Mouse (Mus musculus) brain, embryonic 14.5 days (tissue): ENCODE measurements around the gene Olfr539. TPM values are rescaled to one million over a fixed set of nuclear protein-coding genes. Genes with fewer than 3 reads are reported as not detected.

Experiments used
- DNase-seq: peaks from one replicate; pipeline ENCODE4 v3.0.0-alpha.2; 2011; ENCODE audit warnings: low read depth
- CTCF ChIP-seq: fragments of 200-500 bp; IDR thresholded peaks from 2 replicates; pipeline ENCODE4 v1.5.1; 2012; ENCODE audit warnings: inconsistent platforms, mild to moderate bottlenecking, moderate library complexity, borderline replicate concordance; ENCODE audit not compliant: insufficient read depth, insufficient read length; ENCODE audit errors: extremely low read depth
- POLR2A ChIP-seq: fragments of 200-500 bp; IDR thresholded peaks from 2 replicates; pipeline ENCODE4 v1.6.1; 2012; ENCODE audit warnings: mild to moderate bottlenecking, inconsistent platforms, borderline replicate concordance; ENCODE audit not compliant: poor library complexity, insufficient read depth, insufficient read length, severe bottlenecking; ENCODE audit errors: extremely low read depth
- polyA plus RNA-seq: library from polyadenylated mRNA; depleted of rRNA; stranded (reverse); fragments of >200 nt; gene quantifications from 2 replicates; pipeline ENCODE4 v1.2.3, GENCODE M21; 2012; rRNA removed

Gene Olfr539
- polyA plus RNA-seq, 1 experiment: 0.01 TPM

DNA sequence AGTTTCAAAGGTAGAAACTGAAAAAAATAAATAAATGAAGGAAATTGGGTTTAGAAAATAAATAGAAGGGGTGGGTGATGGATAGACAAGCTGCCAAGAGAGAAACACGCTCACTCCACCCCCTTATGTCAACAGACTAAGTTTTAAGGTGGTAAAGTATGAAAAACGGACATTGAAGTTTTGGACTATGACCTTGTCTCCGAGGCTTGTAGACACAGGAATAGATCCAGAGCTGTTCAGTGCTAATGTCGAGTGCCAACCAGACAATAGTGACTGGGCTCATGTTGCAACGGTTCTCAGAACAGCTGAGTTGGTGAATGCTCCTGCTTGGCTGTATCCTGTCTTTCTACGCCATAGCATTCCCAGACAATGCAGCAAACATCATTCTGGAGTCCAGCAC, 61.4 kb downstream of the Olfr539 start:
- TF ChIP-seq CTCF (no peak), POLR2A (no peak)
- no peak for DNase-seq

DNA sequence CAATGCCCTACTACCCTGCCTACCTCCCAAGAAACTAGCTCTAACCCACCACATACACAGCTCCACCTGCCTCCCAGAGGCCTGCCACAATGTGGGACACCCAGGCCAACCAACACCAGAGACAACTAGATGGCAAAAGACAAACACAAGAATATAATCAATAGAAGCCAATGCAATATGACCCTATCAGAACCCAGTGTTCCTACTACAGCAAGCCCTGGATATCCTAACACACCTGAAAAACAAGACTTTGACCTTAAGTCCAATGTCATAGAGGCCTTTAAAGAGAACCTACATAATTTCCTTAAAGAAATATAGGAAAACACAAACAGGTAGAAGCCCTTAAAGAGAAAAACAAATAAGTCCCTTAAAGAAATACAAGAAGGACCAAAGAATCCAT, 65.8 kb downstream of the Olfr539 start:
- DNase-seq: no peak
- no peak for TF ChIP-seq CTCF

Other genes with a start within 250 kb of the Olfr539 start
- not detected in 2 replicates for gene Olfr532, start 238.3 kb upstream of the Olfr539 start, polyA plus RNA-seq
- not detected in 2 replicates for gene Olfr533, start 196.6 kb upstream of the Olfr539 start, polyA plus RNA-seq
- not detected in 2 replicates for gene Olfr535, start 175.7 kb upstream of the Olfr539 start, polyA plus RNA-seq
- gene Olfr536, start 152.5 kb upstream of the Olfr539 start, polyA plus RNA-seq: not detected in 2 replicates
- not detected in 2 replicates for gene Olfr538, start 92.0 kb upstream of the Olfr539 start, polyA plus RNA-seq
- not detected in 2 replicates for gene Olfr46, start 58.7 kb upstream of the Olfr539 start, polyA plus RNA-seq
- gene Olfr61, start 31.0 kb upstream of the Olfr539 start, polyA plus RNA-seq: not detected in 2 replicates
- gene Olfr53, start 13.5 kb upstream of the Olfr539 start, polyA plus RNA-seq: not detected in 2 replicates
- gene Olfr45, start 22.0 kb downstream of the Olfr539 start, polyA plus RNA-seq: not detected in 2 replicates
- not detected in 2 replicates for gene Olfr541, start 37.3 kb downstream of the Olfr539 start, polyA plus RNA-seq
- not detected in 2 replicates for gene Cyp2e1, start 103.8 kb downstream of the Olfr539 start, polyA plus RNA-seq
- gene Syce1, start 127.9 kb downstream of the Olfr539 start, polyA plus RNA-seq: 0.15 and 0.18 TPM in 2 replicates
- 7.7 and 12.8 TPM in 2 replicates for gene Zfp941, start 162.2 kb downstream of the Olfr539 start, polyA plus RNA-seq
- 0.25 TPM in 1 of 2 replicates, not detected in the other for gene Urah, start 175.1 kb downstream of the Olfr539 start, polyA plus RNA-seq
- gene Scgb1c1, start 185.6 kb downstream of the Olfr539 start, polyA plus RNA-seq: 0.23 TPM in 1 of 2 replicates, not detected in the other
- 0.06 and 0.07 TPM in 2 replicates for gene Odf3, start 187.9 kb downstream of the Olfr539 start, polyA plus RNA-seq
- gene Gm45785, start 196.4 kb downstream of the Olfr539 start, polyA plus RNA-seq: 0.19 and 0.21 TPM in 2 replicates
- 103 and 106 TPM in 2 replicates for gene Ric8a, start 197.0 kb downstream of the Olfr539 start, polyA plus RNA-seq
- 26.9 and 32.1 TPM in 2 replicates for gene Bet1l, start 197.6 kb downstream of the Olfr539 start, polyA plus RNA-seq
- 138 and 146 TPM in 2 replicates for gene Psmd13, start 222.0 kb downstream of the Olfr539 start, polyA plus RNA-seq
- gene Sirt3, start 222.4 kb downstream of the Olfr539 start, polyA plus RNA-seq: 41.3 and 46.9 TPM in 2 replicates
- gene Cox8b, start 240.5 kb downstream of the Olfr539 start, polyA plus RNA-seq: not detected in 2 replicates